Mouse (Mus musculus) hindbrain, embryonic 12.5 days (tissue): ENCODE data around the gene Tktl2. TPM values are rescaled to one million over a fixed set of nuclear protein-coding genes. Genes with fewer than 3 reads are reported as not detected.

Experiments used
- ATAC-seq: fragments of 200-750 bp; cut with Nextera tagmentation; 2 replicates; pipeline ENCODE4 v1.8.0; 2017; ENCODE audit warnings: moderate TSS enrichment; ENCODE audit not compliant: low FRiP score
- H3K27ac ChIP-seq: fragments of 300-500 bp; sonication (generic); 2 replicates; pipeline ENCODE4 v1.5.1; 2016; ENCODE audit warnings: mild to moderate bottlenecking
- H3K27me3 ChIP-seq: fragments of 300-500 bp; sonication (generic); 2 replicates; pipeline ENCODE4 v1.6.1; 2016; ENCODE audit warnings: mild to moderate bottlenecking
- H3K36me3 ChIP-seq: fragments of 300-500 bp; sonication (generic); 2 replicates; pipeline ENCODE4 v1.6.1; 2016; ENCODE audit warnings: mild to moderate bottlenecking
- H3K4me1 ChIP-seq: fragments of 300-500 bp; sonication (generic); 2 replicates; pipeline ENCODE4 v1.6.1; 2016
- H3K4me2 ChIP-seq: fragments of 300-500 bp; sonication (generic); replicated peaks from 2 replicates; pipeline ENCODE4 v1.6.1; 2016; ENCODE audit warnings: mild to moderate bottlenecking
- H3K4me3 ChIP-seq: fragments of 300-500 bp; sonication (generic); 2 replicates; pipeline ENCODE4 v1.5.1; 2016; ENCODE audit warnings: mild to moderate bottlenecking
- H3K9ac ChIP-seq: fragments of 300-500 bp; sonication (generic); 2 replicates; pipeline ENCODE4 v1.6.1; 2016; ENCODE audit warnings: mild to moderate bottlenecking, moderate library complexity
- H3K9me3 ChIP-seq: fragments of 300-500 bp; sonication (generic); replicated peaks from 2 replicates; pipeline ENCODE4 v1.6.1; 2016; ENCODE audit warnings: mild to moderate bottlenecking
- WGBS: fragments of 180-500 bp; shearing (Covaris S2); methylation state at CpG from one replicate; pipeline ENCODE4 v1.1.7; 2016; 5-methylcytosine and 5-hydroxymethylcytosine counted together
- polyA plus RNA-seq: library from polyadenylated mRNA; unstranded; fragments of >200 nt; fragmentation: Nextera tagmentation; extraction: Ambion mirVana; gene quantifications from 2 replicates; pipeline ENCODE4 v1.2.1, GENCODE M21; 2016

The Tktl2 gene
- polyA plus RNA-seq: not detected in 2 replicates

DNA sequence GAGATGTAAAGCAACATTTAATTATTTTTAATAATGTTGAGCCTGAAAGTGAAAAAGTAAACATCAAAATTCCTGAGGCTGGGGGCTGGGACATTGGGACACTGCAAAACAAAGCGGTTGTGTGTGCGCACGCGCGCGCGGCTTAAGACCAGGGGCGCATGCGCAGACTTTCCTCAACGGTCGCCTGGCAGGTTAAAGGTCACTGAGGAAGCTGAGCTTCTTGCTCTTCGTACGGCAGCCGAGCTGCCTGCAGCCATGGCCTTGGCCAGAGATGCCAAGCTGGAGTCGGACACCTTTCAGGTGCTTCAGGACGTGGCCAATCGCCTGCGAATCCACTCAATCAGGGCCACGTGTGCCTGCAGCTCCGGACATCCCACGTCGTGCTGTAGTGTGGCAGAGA lies at the start of gene Tktl2:
Gene Tktl2, plus strand, starts transcription at position 220 of the 400 bp plus-strand sequence.
- H3K4me2 ChIP-seq: no peak within 1 kb of the TSS
- no peaks in the 10 kb centered on the region for H3K4me1 ChIP-seq
- 98% methylated on average over 22 of the region's 22 CpGs for WGBS
- ATAC-seq: no peak
- H3K27me3 ChIP-seq: no peaks in the 10 kb centered on the region
- no peak within 1 kb of the TSS for H3K9ac ChIP-seq
- H3K9me3 ChIP-seq: no peaks in the 10 kb centered on the region
- no peaks in the 10 kb centered on the region for H3K36me3 ChIP-seq
- H3K27ac ChIP-seq: no peak within 1 kb of the TSS
- H3K4me3 ChIP-seq: no peak within 1 kb of the TSS

DNA sequence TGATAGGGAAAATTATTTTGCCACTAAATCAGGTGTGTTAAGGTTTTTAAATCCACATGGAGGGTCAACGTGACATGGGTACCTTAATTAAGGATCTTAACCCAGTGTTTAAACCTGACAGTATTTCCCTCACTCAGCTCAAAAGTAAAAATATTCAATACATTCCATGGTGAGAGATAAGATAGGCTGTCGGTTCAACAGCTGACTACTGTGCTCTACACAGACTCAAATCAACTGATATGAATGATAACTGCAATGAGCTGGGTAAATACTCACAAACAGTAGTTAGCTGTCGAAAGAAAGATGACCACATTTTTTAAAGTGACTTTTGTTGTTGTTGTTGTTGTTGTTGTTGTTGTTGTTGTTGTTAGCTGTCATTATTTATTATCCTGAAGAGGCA lies 41.7 kb upstream of the Tktl2 start:
- Histone ChIP-seq H3K4me2 (no peak overlapping the region), H3K4me1 (no peaks in the 10 kb centered on the region), H3K27ac (no peak overlapping the region), H3K9me3 (no peaks in the 10 kb centered on the region), H3K4me3 (no peak overlapping the region), H3K36me3 (no peaks in the 10 kb centered on the region), H3K9ac (no peak overlapping the region), H3K27me3 (no peaks in the 10 kb centered on the region)
- WGBS: 91% methylated on average over 3 of the region's 3 CpGs
- ATAC-seq: no peak

DNA sequence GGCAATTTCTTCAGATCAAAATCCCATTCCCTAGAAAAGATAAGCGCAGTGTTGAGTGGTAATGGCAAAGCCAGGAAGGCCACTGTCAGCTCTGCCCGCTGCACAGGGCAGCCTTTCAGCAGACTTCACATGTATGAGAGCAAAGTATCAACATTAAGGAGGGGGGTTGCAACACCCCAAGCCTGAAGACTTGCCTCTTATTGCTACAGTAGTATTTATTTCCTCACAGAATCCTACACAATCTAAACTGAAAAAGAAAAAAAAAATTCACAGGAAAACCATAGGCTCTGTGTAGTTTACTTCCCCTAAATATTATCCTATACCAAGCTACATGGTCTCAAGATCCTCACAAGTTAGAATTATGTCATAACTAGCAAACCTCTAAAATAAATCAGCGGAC lies 34.7 kb upstream of the Tktl2 start:
- Histone ChIP-seq H3K9me3 (no peaks in the 10 kb centered on the region), H3K9ac (no peak overlapping the region), H3K4me1 (no peaks in the 10 kb centered on the region), H3K4me3 (no peak overlapping the region), H3K27me3 (no peaks in the 10 kb centered on the region), H3K4me2 (no peak overlapping the region), H3K27ac (no peak overlapping the region), H3K36me3 (peaks cover 42% of the 10 kb centered on the region)
- ATAC-seq: no peak
- 98% methylated on average over 3 of the region's 3 CpGs for WGBS

DNA sequence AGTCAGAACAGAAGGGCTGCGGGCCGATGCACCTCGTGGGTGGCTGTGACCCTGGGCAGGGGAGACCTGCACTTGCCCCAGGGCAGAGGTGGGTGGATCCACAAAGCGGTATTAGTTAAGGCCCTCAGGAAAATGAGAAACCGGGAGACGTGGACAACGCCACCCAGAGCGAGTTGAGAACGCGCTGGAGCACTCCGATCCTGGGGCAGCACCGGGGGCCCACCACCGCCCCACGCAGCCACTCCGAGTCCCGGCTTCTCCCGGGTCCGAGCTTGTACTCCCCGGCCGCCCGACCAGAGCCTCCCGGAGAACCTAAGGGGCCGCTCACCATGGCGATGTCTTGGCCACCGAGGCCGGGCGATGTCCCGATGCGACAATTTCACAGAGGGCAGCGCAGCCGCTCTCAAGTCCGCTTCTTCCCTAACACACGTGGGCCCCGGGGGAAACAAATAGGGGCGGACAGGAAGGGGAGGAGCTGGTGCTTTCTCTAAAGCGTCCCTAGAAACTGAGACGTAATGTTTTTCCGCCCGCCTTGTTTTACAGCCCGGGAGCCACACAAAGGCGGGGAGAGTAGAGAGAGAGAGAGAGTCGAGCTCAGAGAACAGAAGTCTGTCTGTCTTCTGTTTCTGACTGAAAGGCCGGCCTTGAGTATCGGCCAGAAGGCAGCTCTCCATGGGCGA lies 25.3 kb upstream of the Tktl2 start, which contains the start of gene Tma16:
Gene Tma16, minus strand, starts transcription at position 447 of the 680 bp plus-strand sequence.
- Histone ChIP-seq H3K9me3 (no peaks in the 10 kb centered on the region), H3K4me3 (peak within 1 kb of the TSS; percentile 79), H3K9ac (peak within 1 kb of the TSS; percentile 81), H3K4me1 (0 out of 2 replicates have a peak, but pooled peaks cover 6% of the 10 kb centered on the region), H3K27ac (peak within 1 kb of the TSS; percentile 82), H3K4me2 (peak within 1 kb of the TSS; percentile 75), H3K36me3 (peaks cover 12% of the 10 kb centered on the region), H3K27me3 (no peaks in the 10 kb centered on the region)
- ATAC-seq: peak; percentile 96
- under 1% methylated on average over 45 of the region's 45 CpGs for WGBS

DNA sequence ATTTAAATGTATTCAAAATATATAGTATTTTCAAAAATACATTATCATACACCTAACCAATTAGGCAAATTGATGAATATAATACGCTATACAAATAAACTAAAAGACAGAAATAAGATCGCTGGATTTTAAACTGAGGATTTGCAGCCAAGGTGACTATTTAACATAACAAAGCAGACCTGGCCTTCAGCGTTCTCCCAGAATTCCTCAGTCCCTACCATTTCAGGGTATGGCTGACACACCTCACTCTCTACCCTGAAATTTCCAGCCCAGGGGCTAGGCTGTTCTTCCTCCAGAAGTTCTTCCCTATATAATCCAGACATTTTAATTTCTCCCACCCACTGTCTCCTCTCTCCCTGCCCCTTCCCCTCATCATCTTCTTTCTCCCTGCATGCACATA lies 23.0 kb upstream of the Tktl2 start:
- Histone ChIP-seq H3K9me3 (no peaks in the 10 kb centered on the region), H3K9ac (no peak overlapping the region), H3K4me1 (0 out of 2 replicates have a peak, but pooled peaks cover 6% of the 10 kb centered on the region), H3K36me3 (peaks cover 2% of the 10 kb centered on the region; the same call in 1 of the 2 replicates), H3K4me3 (no peak overlapping the region), H3K27me3 (no peaks in the 10 kb centered on the region), H3K27ac (no peak overlapping the region), H3K4me2 (no peak overlapping the region)
- ATAC-seq: no peak
- WGBS: 56% methylated on average over 3 of the region's 3 CpGs

DNA sequence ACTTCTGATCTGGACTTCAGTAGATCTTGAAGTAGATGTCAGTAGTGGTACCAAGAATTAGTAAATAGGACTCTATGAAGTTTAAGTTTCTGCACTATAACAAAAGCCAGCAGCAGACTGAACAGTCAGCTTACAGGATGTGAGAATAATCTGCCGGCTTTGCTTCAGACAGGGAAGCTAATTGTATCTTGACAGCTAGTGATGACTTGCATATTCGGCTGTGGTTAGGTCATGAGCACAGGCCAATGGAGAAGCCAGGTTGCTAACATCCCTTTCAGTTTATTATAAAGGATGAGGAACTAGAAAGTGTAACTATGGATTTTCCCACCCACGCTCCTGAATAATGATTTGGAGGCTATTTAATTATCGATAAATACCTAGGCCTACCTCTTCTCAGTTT lies 20.9 kb upstream of the Tktl2 start:
- 82% methylated on average over 4 of the region's 4 CpGs for WGBS
- ATAC-seq: no peak

DNA sequence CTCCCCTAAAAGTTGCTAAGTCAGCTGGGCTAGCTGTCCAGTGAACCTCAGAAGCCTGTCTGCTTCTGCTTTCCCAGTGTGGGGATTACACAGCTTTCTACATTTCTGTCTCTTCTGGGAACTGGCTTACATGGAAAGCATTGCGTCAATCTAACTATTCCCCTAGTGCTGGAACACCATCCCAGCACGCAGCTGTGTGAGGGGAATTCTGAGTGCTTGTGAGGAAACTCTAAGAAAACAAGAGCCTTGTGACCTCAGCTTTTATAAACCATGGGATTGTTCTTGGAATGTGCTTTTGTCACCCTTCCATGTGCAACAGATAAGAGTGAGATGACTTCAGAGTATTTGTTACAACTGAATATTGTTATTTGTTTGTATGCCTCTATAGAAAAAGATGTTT lies 17.1 kb upstream of the Tktl2 start:
- no peak for ATAC-seq
- H3K27ac ChIP-seq: no peak overlapping the region
- H3K4me3 ChIP-seq: no peak overlapping the region
- no peaks in the 10 kb centered on the region for H3K36me3 ChIP-seq
- H3K27me3 ChIP-seq: peaks cover 3% of the 10 kb centered on the region; the same call in 1 of the 2 replicates
- no peaks in the 10 kb centered on the region for H3K4me1 ChIP-seq
- no peaks in the 10 kb centered on the region for H3K9me3 ChIP-seq
- WGBS: 72% methylated on average over 2 of the region's 2 CpGs
- no peak overlapping the region for H3K4me2 ChIP-seq
- no peak overlapping the region for H3K9ac ChIP-seq

More for the DNA sequence above, 20.9 kb upstream of the Tktl2 start:
- Histone ChIP-seq H3K4me1 (0 out of 2 replicates have a peak, but pooled peaks cover under 1% of the 10 kb centered on the region), H3K9me3 (no peaks in the 10 kb centered on the region), H3K9ac (no peak overlapping the region), H3K4me3 (no peak overlapping the region), H3K27me3 (no peaks in the 10 kb centered on the region), H3K36me3 (no peaks in the 10 kb centered on the region), H3K4me2 (no peak overlapping the region), H3K27ac (no peak overlapping the region)

DNA sequence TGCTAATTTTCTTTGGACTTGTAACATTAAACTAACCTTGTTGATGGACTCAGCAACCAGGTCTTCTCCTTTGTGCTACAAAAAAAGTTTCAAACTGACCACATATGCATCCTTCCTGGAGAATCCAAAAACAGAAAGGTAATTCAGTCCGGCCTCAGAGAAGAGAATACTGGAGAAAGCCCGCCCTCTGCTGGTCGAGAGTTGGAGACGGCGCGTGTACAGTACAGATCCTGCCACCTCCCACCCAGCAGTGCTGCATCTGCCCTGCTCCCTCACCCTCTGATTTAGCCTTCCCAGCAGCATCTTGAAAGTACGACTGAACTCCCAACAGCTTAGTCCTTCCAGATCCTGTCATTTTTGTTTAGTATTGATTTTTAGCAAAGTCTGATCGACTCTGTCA lies 15.8 kb upstream of the Tktl2 start:
- 7% methylated on average over 8 of the region's 8 CpGs for WGBS
- peak; percentile 78 for ATAC-seq
- H3K9me3 ChIP-seq: no peaks in the 10 kb centered on the region
- H3K36me3 ChIP-seq: no peaks in the 10 kb centered on the region
- H3K4me2 ChIP-seq: no peak overlapping the region
- H3K4me3 ChIP-seq: no peak overlapping the region
- H3K27me3 ChIP-seq: peaks cover 3% of the 10 kb centered on the region; the same call in 1 of the 2 replicates
- H3K4me1 ChIP-seq: no peaks in the 10 kb centered on the region
- no peak overlapping the region for H3K9ac ChIP-seq
- H3K27ac ChIP-seq: no peak overlapping the region

DNA sequence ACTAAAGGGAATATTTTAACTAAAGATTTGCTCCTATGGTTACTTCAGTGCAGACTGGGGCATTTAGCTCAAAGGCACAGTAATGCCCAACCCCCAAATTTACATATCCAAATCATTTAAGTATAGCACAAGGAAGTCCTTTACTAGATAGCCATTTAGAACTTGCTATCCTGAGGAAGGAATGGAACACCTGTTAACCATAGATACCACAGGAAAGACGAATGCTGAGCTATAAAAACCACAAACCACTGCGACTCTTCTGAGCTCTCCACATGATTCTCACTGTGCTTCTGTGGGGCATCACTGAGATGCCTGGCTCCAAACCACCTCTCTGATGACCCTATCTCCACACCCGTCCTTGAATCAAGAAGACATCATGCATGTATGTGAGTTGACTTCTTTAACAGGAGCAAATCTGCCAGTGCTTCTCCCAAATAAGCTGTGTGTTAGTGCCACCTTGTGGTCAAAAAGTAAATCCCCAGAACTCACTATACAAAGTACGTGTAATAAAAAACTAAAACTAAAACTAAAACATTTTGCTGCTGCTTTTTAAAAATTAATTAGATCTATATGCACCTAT lies 14.5 kb upstream of the Tktl2 start:
- WGBS: 32% methylated on average over 4 of the region's 4 CpGs
- no peaks in the 10 kb centered on the region for H3K9me3 ChIP-seq
- H3K4me1 ChIP-seq: no peaks in the 10 kb centered on the region
- no peaks in the 10 kb centered on the region for H3K36me3 ChIP-seq
- ATAC-seq: no peak
- no peak overlapping the region for H3K9ac ChIP-seq
- no peak overlapping the region for H3K27ac ChIP-seq
- H3K4me2 ChIP-seq: no peak overlapping the region
- peaks cover 3% of the 10 kb centered on the region; the same call in 1 of the 2 replicates for H3K27me3 ChIP-seq
- H3K4me3 ChIP-seq: no peak overlapping the region

DNA sequence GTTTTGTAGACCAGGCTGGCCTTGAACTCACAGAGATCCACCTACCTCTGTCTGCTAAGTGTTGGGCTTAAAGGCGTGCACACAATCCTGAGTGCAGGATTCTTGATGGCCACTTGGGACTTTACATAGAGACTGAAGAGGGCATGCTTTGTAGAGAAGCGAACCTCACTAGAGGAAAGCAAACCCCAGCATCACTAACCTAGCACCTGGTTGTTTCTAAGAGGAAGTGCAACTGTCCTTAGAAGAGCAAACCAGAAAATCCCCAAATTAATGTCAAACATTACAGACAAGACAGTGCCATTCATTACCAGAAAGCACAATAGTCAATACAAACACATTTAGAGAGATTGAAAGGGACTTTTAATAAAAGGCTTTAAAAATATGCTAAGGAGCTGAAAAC lies 8.2 kb upstream of the Tktl2 start:
- H3K4me3 ChIP-seq: no peak overlapping the region
- no peak for ATAC-seq
- H3K4me1 ChIP-seq: no peaks in the 10 kb centered on the region
- H3K27ac ChIP-seq: no peak overlapping the region
- H3K4me2 ChIP-seq: no peak overlapping the region
- no peak overlapping the region for H3K9ac ChIP-seq
- no peaks in the 10 kb centered on the region for H3K27me3 ChIP-seq
- WGBS: 77% methylated on average over 2 of the region's 2 CpGs
- no peaks in the 10 kb centered on the region for H3K9me3 ChIP-seq
- H3K36me3 ChIP-seq: no peaks in the 10 kb centered on the region

DNA sequence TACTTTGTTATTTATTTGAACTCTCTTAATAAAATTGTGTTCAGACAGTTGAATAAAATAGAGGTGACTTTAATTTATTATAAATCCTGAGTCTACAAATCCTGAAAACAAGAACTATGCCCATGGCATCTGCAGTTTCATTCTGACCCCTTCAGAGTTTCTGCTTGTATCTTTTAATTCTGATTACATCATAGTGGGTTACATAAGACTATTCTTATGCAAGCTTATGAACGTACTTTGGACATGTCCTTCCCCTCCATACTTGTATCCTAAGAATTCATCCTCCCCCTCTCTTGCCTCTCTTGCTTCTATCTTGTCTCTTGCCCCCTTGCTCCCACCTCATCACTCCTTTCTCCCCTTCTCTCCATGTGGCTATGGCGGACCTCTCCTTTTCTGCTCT lies 7.6 kb downstream of the Tktl2 start:
- Histone ChIP-seq H3K9ac (no peak overlapping the region), H3K27me3 (no peaks in the 10 kb centered on the region), H3K27ac (no peak overlapping the region), H3K36me3 (no peaks in the 10 kb centered on the region), H3K4me2 (no peak overlapping the region), H3K4me3 (no peak overlapping the region), H3K4me1 (no peaks in the 10 kb centered on the region), H3K9me3 (no peaks in the 10 kb centered on the region)
- ATAC-seq: no peak
- 81% methylated on average over 2 of the region's 2 CpGs for WGBS

DNA sequence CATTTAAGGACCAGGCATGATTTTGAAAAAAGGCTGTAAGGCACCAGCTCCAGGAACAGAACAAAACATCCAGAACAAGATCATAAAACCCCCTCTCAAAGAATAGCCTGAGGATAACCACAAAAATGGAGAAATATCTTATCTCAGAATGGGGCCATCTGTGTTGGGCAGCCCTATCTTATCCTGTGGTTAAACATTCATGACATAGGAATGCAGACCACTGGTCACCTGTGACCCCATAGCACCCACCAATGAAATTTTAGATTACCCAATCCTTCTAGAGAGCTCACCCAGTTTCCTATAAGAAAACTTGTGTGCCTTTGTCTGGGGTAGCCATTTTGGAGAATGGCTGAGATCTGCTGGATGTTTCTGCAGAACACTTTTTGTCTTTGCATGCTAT lies 9.0 kb downstream of the Tktl2 start:
- H3K4me1 ChIP-seq: no peaks in the 10 kb centered on the region
- no peak for ATAC-seq
- no peaks in the 10 kb centered on the region for H3K27me3 ChIP-seq

DNA sequence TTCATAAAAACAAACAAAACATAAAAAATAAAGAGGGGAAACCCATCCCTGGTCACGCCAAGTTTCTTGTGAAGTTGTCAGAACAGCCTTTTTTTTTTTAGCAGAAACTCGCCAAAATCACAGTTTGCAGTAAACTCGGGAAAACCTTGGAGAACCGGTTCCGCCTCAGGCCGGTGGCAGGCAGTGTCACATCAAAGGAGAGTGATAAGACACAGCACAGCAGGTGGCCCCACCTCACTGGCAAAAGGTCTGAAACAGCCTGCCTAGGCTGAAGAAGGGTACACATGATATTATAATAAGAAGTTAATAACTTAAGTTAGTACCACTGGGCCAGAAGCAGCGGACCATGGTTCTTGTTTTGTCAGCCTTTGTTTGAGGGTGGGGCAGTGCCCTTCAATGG lies 38.5 kb downstream of the Tktl2 start:
- no peak overlapping the region for H3K9ac ChIP-seq
- H3K36me3 ChIP-seq: no peaks in the 10 kb centered on the region
- 24% methylated on average over 7 of the region's 7 CpGs for WGBS
- no peak for ATAC-seq
- no peaks in the 10 kb centered on the region for H3K4me1 ChIP-seq
- H3K27ac ChIP-seq: no peak overlapping the region
- H3K4me2 ChIP-seq: no peak overlapping the region
- no peaks in the 10 kb centered on the region for H3K9me3 ChIP-seq
- no peaks in the 10 kb centered on the region for H3K27me3 ChIP-seq
- H3K4me3 ChIP-seq: no peak overlapping the region

More for the DNA sequence above, 9.0 kb downstream of the Tktl2 start:
- Histone ChIP-seq H3K9ac (no peak overlapping the region), H3K36me3 (no peaks in the 10 kb centered on the region), H3K9me3 (no peaks in the 10 kb centered on the region), H3K4me2 (no peak overlapping the region), H3K4me3 (no peak overlapping the region), H3K27ac (no peak overlapping the region)
